Mouse (Mus musculus): Measurements from ENCODE around the gene Asic2.

DNA sequence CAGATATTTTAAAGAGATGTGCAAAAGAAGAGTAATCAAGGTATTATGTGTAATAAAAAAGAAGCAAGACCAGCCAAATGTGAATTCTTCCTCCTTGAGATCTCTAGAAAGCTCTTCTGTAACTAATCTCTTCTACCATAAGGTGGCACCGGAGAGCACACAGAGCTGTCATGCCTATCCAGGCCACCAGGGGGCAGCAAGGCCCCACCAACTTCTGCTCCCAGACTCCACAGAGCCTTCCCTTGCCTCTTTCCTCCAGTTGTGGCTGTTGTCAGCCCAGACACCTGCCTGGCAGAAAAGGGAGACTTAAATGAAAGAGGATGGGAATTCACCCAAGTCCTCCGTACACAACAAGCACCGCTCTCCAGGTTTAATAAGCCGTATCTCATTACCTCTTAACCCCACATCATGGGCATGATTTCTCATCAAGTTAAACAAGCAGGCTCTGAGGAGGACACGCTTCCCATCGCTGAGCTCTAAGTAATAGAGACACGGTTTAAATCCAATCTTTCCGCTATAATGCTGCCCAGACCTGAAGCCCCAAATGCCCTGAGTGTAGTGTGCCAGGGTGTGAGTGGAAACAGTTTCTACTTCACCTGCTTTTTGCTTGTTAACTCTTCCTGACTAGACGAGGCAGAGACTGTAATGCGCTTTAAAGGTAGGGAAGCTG lies 28.1 kb upstream of the Asic2 start:
- no peak for TF ChIP-seq GATA1 (IDR thresholded peaks at IDR 0.05; ENCODE audit: low read depth, low read length)
- no peak for TF ChIP-seq POLR2A (IDR thresholded peaks at IDR 0.05; ENCODE audit: control insufficient read depth in 1 of 2, insufficient read depth in 1 of 2, low read depth in 1 of 2, low read length in 2 of 2, poor library complexity in 1 of 2)
- TF ChIP-seq USF1 (IDR thresholded peaks at IDR 0.05; ENCODE audit: low read depth, low read length): no peak
- TF ChIP-seq MAX (IDR thresholded peaks at IDR 0.05; ENCODE audit: low read length): no peak
- TF ChIP-seq CTCF (IDR thresholded peaks at IDR 0.05 in 2 of 3, conservative IDR thresholded peaks at IDR 0.05 in 1 of 3; ENCODE audit: control insufficient read depth in 1 of 3, insufficient read depth in 1 of 3, low read depth in 2 of 3, low read length in 3 of 3, poor library complexity in 1 of 3, severe bottlenecking in 1 of 3): peak in 2 of 3 experiments; percentile 75 to 93
- no peak for TF ChIP-seq MAFK (IDR thresholded peaks at IDR 0.05; ENCODE audit: borderline replicate concordance, low read depth, low read length)
- no peak for TF ChIP-seq EP300 (IDR thresholded peaks at IDR 0.05; ENCODE audit: low read depth in 1 of 2, low read length in 2 of 2)
- no peak for TF ChIP-seq ZNF384 (IDR thresholded peaks at IDR 0.05; ENCODE audit: low read depth, low read length)
- TF ChIP-seq NELFE (IDR thresholded peaks at IDR 0.05; ENCODE audit: low read depth, low read length): no peak
- no peak for TF ChIP-seq CHD2 (IDR thresholded peaks at IDR 0.05; ENCODE audit: low read length)
- no peak for TF ChIP-seq TAL1 (IDR thresholded peaks at IDR 0.05; ENCODE audit: low read length)
- TF ChIP-seq TBP (IDR thresholded peaks at IDR 0.05; ENCODE audit: low read depth, low read length): no peak
- TF ChIP-seq SIN3A (IDR thresholded peaks at IDR 0.05; ENCODE audit: low read length): no peak
